Mouse (Mus musculus) gastrocnemius, postnatal 14 days (tissue): ENCODE data around the gene Fbxl13. TPM values are rescaled to one million over a fixed set of nuclear protein-coding genes. Genes with fewer than 3 reads are reported as not detected.
A peak's percentile ranks its signal among the peaks of the same experiment; 100 is the strongest.

Experiments used
- DNase-seq: peaks from one replicate; pipeline ENCODE4 v3.0.0; 2021; ENCODE audit warnings: mixed read lengths
- intact Hi-C: fragments of 180-260 bp; cut with DNase I; formaldehyde crosslinking; loops from one replicate; pipeline ENCODE4 v1.15.1; 2025; ENCODE audit warnings: low total_unique reads
- long read RNA-seq, 2 experiments: library from polyadenylated mRNA; stranded (forward); transcript quantifications; one replicate each; pipeline ENCODE4 v2.0.0; 2021
- total RNA-seq, 2 experiments: library from RNA; stranded (reverse); gene quantifications; 2 replicates each; pipeline ENCODE4 v1.2.3; 2021

Fbxl13 gene
- under 1 TPM; 0.16 to 0.22 TPM for total RNA-seq
- long read RNA-seq, experiment 1, result 0 reads
- long read RNA-seq, experiment 2, result 0 reads

DNA sequence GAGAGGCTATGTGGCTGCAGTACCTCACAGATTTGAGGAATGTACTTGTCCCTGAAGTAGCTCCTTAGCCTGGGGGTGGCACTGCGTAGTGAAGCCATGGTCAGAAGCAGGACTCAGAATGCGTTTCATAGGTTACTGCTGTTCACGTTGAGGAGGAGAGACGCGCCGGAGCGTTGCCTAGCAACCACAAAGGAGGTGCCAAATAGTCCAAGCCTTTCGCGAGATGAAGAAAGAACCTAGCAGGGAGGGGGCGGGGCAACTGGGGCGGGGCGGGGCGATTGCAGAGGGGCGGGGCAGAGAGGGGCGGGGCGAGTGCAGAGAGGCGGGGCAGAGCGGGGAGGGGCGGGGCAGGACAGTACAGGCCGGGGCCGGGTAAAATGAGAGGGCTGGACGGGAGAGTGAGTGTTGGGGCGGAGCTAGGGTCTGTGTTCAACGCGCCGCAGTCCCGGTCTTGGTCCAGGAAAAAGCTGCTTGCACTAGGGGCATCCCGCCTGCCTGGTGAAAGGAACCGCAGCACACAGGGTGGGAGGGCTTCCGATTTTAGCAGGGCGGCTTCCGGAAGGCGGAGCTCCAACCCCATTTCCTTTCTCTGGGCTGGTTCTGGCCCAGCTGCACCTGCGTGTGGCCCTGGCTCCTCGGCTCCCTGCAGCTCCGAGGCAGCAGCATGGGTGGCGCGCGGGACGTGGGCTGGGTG, at the start of gene Fbxl13, which contains the start of gene Armc10:
Fbxl13 (minus strand) TSS at position 196 of the 694 bp plus-strand sequence.
Armc10 (plus strand) TSS at position 375 of the 694 bp plus-strand sequence.
- DNase-seq, result peak; percentile 82
- intact Hi-C loops, result loop anchor here (10.0 kb wide), 1 partner anchor 381 kb away; no protein-coding TSS in a partner anchor

DNA sequence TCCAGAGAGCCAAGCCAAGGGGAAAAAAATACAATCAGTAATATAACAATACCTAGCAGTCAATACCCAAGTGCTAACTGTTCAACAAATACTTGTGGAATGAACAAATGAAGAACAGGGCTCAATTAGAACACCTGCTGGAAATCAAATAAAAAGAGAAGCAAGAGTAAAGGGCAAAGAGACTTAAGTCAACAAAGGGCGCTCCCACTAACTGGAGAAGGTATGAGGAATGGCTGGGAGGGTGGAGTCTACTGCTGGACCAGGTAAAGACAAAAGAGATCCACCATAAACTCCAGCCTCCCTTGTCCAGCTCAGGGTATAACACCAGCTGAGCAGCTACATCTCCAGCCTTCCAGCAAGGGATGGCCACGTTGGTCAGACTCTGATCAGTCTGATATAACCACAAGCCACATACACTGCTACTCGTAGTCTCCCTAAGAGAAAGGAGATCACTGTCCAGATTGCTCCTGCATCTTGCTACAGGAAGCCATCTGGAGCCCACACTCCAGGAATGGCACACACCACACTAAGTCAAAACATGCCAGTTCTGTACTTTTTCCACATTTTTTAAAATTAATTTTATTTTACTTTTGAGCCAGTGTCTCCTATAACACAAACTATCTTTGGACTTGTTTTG, 49.5 kb upstream of the Fbxl13 start:
- intact Hi-C loops, result no loop called here

DNA sequence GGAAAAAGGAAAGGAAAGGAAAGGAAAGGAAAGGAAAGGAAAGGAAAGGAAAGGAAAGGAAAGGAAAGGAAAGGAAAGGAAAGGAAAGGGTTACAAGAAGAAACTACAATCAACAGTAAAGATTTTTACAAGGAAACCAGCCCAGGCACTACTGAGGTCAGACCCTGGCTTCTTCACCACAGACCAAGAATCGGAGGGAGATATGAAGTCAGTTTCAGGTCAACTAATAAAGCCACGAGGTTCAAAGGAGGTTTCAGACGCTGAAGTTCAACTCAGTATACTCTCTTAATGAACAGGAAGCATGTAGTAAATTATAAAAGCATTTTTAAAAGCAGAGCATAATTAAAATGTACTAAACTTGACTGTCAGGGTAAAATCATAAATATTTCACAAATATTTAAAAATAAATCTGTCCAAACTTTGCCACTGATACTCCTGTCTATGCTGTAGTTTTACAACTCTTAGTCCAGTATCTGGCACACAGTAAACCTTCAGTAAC, 48.0 kb upstream of the Fbxl13 start:
- intact Hi-C loops, result no loop called here
- DNase-seq, result no peak

More for the DNA sequence above, 49.5 kb upstream of the Fbxl13 start:
- DNase-seq, result no peak

DNA sequence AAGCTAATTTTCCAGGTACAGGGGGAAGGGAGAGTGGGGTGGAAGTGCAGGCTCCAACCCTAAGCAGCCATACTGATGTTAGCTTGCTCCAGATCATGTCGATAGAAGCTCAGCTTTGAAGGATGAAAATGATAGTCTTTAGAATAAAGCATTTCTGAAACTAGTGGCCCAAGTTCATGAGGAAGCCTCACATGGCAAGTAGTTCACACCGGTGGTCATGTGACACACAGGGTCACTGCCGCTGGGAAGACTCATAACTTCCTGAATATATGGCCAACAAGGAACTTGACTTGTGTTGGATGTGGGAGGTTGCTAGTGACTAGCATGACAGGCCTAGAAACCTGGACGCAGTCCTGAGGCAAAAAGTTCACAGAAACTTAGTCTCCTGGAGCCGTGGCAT, 46.8 kb upstream of the Fbxl13 start:
- intact Hi-C loops, result no loop called here
- DNase-seq, result no peak

DNA sequence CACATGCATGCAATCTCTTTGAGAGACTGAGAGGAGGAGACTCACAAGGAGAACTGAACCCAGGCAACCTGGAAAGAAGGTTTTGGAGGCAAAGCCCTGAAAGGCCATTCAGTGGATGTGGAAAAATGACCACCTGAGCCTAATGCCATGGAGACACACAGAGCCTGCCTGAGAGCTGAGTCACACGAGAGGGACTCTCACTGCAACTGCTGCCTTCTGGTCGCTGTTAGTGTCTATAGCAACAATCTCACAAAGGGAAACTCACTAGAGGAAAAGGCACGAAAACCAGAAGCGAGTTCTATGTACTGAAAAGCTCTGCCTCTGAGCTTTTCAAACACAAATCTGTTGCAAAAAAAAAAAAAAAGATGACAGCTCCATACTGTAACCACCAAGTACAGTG, 41.6 kb upstream of the Fbxl13 start:
- DNase-seq, result no peak
- intact Hi-C loops, result no loop called here

DNA sequence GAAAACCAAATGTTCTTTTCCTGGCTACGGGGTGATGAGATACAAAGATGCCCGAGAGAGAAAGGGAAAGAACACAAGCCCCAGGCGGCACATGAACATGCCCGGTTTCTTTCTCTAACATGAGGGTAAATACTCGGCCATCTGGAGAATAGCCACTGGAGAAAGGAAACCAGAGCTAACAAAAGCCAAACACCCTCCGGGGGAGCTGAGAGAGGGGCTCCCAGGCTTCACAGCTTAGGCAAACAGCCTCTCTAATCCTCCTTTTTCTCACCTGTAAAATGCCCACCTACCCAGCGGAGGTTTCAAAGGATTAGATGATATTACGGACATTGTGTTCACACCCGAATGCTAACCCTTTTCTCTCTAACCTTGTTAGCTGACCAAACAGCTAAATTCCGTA, 39.6 kb upstream of the Fbxl13 start:
- DNase-seq, result no peak
- intact Hi-C loops, result no loop called here

DNA sequence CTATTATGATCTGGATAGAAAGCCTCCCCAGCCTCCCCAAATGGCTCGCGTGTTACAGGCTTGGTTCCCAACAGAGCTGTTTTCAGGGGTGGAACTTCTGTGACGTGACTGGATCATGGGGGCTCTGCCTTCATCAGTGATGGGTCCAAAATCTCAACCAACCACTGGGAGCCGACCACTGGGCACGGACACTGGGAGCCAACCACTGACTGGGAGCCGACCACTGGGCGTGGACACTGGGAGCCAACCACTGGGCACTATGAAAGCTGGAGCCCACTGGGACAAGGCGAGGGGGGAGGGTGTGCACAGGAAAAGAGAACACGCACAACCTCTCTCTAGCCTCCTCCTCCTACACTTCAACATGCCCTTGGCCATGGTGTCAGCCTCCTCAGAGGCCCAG, 38.4 kb upstream of the Fbxl13 start:
- DNase-seq, result no peak
- intact Hi-C loops, result no loop called here

DNA sequence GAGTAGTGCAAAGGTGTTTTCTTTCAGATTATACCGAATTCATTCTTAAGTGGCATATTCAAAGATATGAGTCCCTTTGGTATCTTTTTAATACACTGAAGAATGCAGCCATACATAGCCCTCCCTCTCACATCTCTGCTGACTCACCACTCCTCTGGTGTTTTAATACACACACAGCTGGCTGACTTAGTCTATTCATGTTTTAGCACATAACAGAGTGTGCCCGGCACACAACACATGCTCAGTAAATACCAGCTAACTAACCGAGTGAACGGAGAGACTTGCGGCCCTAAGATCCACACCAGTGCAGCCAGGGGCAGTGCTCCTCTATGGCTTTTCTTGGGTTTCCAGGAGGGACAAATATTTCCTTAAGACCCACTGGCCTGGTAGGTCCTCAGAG, 35.5 kb upstream of the Fbxl13 start:
- intact Hi-C loops, result no loop called here
- no peak for DNase-seq

DNA sequence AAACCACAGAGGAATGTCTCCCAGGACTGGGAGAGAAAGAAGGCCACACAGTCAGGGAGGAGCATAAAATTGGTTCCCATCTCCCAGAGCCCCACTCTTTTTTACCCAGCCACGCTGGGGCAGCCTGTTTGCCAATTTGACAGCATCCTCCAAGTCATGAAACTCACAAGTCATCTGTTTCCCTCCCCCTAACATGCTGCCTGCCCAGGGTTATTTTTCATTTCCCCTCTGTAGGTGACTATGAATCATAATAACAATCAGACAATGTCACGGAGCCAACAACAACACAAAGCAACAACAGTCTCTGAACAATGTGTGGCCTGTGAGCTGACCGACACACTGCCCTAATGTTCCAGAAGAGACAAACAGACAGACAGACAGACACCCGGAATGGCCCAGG, 34.6 kb upstream of the Fbxl13 start:
- no peak for DNase-seq
- intact Hi-C loops, result no loop called here

DNA sequence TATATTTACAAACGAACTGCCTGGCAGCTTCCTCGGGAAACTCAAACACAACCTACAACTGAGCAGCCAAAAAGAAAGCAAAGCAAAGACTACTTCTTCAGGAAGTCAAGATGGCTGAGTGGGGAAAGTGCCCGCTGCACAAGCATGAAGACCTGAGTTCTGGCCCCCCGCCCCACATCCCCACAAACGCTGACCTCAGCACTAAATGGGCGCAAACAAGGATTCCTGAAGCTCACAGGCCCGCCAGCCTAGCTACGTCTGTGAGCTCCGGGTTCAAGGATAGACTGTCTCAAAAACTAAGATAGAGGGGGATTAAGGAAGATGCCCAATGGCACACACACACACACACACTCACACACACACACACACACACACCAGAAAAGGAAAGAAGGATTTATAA, 32.9 kb upstream of the Fbxl13 start:
- no peak for DNase-seq
- intact Hi-C loops, result no loop called here

DNA sequence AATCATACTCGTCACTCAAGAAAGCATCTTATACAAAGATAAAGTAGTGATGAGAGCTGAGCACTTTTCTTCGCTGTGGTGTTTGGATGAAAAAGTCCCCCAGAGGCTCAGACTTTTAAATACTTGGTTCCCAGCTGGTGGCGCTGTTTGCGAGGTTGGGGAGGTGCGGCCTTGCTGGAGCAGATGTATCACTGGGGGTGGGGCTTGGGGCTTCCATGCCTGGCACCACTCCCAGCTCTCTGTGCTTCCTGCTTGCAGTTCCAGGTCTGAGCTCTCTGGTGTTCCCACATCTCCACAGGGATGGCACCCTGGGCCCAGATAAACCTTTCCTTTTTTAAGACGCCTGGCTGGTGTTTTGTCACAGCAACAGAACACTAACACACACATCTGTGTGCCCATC, 32.5 kb upstream of the Fbxl13 start:
- DNase-seq, result no peak
- intact Hi-C loops, result no loop called here

DNA sequence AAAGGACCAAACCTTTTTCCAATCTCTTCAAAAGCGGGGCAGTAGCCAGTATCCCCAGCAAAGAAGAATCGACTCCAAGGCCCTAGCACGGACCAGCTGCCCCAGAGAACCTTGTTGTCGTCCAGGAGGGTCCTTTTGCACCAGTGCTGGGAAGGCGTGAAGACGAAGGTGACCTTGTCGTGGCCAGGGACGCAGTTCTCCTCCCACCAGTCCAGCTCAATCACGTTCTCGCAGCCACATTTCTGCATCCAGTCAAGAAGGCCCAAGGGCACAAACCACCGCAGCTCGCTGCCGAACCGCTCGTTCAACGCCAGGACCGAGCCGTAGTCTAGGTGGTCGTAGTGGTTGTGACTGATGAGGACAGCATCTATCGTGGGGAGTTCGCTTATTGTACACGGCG, 30.1 kb upstream of the Fbxl13 start:
- DNase-seq, result no peak
- intact Hi-C loops, result no loop called here

DNA sequence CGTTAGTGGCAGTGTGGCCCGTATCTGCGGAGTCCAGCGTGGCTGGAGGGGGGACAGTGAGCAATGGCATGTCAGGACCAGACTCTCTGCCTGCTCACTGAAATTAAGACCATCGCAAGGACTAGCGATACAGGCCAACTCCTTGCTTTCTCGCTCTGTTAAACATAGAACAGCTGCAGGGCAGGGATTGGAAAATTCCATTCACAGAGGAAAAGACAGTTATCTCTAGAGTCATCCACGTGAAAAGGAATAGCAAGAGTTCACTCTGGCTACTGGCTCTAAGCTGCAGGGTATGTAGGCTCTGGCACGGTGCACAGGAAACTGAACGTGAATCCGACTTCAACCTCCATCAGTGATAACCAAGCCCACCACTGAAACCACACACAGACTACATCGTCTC, 29.6 kb upstream of the Fbxl13 start:
- intact Hi-C loops, result no loop called here
- no peak for DNase-seq

DNA sequence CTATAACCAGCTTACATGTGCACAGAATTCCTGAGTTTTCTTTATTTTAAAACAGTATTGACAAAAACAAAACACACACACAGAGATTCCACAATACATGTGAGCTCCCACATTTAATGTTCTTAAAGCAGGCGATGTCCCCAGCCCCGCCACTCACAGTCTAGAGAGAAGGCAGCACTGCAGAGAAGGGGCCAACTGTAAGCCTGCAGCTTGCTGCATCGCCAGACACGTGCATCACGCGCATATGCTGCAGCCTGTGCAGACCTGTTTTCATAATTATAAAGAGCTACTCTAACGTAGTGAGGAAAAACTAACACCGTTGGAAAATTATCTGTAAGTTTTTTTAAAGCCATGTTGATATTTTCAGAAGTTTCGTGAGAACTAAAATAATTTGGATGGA, 28.3 kb upstream of the Fbxl13 start:
- intact Hi-C loops, result loop anchor here (5.0 kb wide), 1 partner anchor 64 kb away; the partner anchor contains the start of gene Pmpcb

DNA sequence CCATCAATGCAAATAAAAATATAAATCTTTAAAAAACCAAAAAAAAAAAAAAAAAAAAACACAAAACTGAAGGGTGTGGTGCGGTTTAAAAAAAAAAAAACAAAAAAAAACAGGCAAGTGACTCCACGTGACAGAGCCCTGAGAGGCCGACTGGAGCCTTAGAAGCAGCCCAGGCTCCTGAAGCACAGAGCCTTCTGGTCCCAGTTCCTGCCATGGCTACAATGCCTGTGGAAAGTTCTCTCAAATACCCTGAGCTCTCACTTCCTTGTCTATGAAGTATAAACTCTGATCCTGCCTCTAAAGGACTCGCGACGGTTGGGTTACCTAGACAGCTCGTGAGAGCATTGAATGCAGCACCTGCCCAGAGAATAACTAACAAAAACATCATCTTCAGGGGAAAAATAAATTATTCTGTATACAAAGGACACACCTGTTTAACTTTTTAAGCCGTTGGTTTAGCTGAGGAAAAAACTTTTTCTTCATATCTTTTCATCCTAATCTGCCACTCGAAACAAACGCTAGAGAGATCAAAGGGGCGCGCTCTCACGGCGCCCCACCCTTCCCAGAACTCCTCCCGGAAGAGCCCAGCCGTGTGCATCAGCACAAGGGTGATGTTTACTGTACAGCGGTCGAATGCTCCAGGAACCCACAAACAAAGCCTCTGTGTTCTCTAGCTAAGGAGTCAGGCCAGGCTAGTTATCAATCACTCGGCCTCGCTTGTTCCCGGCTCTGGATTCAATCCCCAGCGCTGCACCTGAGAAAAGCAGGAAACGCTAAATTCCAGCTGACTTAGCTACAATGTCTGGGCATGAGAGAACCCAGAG, 27.6 kb upstream of the Fbxl13 start:
- intact Hi-C loops, result loop anchor here (5.0 kb wide), 1 partner anchor 64 kb away; the partner anchor contains the start of gene Pmpcb
- DNase-seq, result no peak

More for the DNA sequence above, 28.3 kb upstream of the Fbxl13 start:
- no peak for DNase-seq

DNA sequence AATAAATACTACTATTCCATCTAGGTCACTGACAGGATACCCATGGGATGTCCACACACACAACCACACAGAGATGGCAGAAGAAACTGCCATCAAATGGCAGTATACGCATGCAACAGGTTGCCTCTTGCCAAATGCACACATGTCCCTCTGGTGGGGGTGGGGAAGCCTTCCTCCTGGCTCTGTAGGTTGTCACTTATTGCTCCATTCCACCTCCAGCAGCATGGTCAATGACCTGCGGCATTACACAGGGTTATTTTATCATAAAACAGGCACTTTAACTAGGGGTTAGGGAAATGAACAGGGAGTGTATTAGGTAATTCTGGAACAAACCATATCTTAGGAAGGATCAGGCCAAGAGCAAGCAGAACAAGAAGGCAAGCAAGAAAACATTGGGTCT, 23.9 kb upstream of the Fbxl13 start:
- no peak for DNase-seq
- intact Hi-C loops, result no loop called here

DNA sequence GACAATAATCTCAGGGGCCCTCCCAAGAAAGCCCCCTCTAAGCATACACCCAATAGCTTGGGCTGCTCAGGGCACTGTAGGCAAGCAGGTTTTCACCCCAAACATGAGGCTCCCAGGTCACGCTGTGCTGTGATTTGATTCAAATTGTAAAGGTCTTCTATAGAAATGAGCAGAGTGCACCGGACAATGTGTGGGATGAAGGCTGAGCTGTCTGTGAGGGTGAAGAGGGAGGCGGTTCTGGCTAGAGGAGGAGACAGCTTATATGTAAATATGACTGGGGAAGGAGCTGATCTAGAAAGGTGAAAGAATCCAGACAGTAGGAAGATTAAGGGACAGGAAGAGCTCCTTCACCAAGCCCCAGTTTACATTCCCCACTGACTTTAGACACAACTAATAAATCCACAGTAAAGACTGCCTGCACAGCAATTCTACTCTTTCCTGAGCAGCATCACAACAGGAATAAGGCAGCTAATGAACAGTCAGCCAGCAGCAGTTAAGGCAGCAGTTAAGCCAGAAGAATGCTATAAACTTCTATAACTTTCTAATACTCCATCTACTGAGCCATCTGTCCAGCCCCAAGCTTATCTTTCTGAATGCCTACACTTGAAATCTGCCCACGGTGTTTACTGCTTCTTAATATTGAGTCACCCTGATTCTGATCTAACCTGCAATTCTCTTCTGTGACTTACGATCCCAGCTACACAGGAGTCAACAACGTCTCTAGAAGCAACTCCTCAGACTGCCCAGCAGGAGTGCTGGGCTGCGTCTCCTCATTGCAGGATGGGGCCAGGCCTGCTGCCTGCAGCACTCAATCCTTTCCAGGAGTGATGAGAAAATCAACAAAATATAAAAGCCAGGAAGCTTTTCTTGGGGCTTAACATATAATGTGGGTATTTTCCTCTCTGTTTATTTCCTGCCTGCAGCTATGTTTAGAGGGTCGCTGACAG, 22.0 kb upstream of the Fbxl13 start:
- no peak for DNase-seq
- intact Hi-C loops, result no loop called here

DNA sequence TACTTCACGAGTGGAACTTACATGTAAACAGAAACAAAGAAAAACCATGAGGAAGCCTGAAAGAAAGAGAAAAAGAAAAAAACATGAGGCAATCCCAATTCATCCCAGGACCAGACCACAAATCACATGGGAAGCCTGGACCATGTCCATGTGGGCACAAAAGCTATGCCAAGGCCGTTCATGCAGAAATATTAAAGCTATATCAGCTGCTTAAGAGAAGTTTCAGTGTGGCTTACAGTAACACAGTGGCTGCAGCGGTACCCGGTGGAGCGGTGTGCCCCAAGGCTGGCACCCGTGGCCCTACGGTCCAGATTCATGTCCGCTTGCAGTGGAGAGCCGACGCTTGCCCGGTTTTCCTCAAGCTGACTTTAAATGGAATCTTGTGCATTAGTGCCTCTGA, 17.6 kb upstream of the Fbxl13 start:
- intact Hi-C loops, result no loop called here
- no peak for DNase-seq

DNA sequence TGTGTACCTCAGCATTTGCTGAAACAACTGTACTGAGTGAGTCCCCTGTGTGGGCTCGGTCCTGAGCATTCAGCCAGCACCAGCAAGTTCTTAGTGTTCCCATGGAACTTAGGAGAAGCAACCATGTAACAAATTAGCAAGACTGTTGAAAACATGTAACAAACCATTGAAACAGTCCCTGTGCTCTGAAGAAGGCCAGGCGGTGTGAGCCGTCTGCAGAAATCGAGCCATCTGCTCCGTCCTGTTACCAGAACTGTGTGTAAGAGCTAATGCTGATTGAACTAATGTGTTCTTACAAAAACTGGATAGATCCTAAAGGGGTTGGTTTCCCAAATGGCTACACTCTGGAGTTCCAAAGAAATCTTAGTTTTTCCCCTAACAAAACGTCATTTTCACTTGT, 15.4 kb upstream of the Fbxl13 start:
- intact Hi-C loops, result no loop called here
- no peak for DNase-seq
